Mouse (Mus musculus) yolk sac, embryonic 10.5 days (tissue): ENCODE data around the gene Tmem95.
"Not testable (repeated sequence)": the region's sequence is repeated elsewhere in the genome, so short reads cannot be mapped to it uniquely, and the experiment has no call there.

ENCODE experiments used
- DNase-seq: peaks from one replicate; pipeline ENCODE4 v3.0.0-alpha.2; 2017; ENCODE audit warnings: low spot score

Gene Tmem95

GRCm38 (mm10) chr11:69877878-69878277, at the start of gene Tmem95:
Gene Tmem95, minus strand, starts transcription at chr11:69878018.
- DNase-seq = no peak

DNA sequence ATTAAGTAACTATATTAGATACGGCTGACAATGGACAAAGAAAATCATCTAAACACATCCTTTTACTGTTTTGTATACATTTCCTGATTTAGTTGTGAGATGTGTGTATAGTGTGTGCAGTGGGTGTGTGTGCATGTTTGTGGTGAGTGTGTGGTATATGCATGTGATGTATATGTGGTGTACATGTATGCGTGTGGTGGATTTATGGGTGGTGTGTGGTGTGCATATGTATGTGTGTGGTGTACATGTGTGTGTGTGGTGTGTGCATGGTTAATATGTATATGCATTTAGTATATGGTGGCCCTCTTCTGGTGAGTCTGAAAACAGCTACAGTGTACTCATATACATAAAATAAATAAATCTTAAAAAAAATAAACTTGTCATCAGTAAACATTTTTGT, 49.7 kb upstream of the Tmem95 start:
- no peak for DNase-seq

DNA sequence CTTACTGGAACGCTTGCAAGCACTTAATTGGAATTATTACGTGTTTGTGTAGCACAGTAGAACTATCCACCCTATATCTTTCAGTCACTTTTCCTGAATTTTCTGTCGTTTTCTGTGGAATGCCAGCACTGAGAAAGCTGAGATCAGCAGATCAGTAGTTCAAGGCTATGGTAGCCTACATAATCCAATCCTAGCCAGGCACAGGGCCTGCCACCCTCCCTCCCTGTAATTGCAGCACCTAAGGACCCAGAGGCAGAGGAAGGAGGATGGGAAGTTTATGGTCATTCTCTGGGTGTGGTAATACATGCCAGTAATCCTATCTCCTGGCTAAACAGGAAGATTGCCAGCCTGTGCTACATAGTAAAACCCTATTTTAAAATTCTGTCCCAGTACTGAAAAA, 45.0 kb upstream of the Tmem95 start:
- DNase-seq = no peak

DNA sequence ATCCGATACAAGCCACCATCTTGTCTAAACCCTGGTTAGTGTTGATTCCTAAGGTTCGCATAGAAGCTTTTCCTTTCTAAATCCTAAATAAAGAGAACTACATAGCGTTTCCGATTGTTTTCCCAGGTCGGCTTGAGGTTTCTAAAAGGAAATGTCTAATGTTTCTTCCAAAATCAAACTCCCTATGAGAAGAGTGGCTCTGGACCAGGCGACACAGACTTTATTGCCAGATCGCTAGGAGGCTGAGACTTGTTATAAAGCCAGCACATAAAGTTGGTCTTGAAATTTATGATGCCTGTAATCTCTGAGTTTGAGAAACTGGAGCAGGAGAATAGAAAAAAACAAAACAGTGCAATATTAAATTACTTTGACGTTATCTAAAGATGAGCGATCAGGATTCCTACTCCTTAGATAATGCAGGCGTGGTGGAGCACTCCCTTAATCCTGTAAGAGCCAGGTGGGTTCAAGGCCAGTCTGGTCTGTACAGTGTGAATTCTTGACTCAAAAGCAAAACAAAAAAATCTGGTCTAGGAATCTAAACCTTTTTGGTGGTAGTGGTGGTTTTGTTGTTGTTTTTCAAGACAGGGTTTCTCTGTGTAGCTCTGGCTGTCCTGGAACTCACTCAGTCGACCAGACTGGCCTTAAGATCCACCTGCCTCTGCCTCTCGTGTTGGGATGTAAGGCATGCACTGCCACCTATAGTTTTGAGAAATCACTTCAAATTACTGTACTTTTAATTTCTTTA, 44.4 kb upstream of the Tmem95 start:
- no peak for DNase-seq

DNA sequence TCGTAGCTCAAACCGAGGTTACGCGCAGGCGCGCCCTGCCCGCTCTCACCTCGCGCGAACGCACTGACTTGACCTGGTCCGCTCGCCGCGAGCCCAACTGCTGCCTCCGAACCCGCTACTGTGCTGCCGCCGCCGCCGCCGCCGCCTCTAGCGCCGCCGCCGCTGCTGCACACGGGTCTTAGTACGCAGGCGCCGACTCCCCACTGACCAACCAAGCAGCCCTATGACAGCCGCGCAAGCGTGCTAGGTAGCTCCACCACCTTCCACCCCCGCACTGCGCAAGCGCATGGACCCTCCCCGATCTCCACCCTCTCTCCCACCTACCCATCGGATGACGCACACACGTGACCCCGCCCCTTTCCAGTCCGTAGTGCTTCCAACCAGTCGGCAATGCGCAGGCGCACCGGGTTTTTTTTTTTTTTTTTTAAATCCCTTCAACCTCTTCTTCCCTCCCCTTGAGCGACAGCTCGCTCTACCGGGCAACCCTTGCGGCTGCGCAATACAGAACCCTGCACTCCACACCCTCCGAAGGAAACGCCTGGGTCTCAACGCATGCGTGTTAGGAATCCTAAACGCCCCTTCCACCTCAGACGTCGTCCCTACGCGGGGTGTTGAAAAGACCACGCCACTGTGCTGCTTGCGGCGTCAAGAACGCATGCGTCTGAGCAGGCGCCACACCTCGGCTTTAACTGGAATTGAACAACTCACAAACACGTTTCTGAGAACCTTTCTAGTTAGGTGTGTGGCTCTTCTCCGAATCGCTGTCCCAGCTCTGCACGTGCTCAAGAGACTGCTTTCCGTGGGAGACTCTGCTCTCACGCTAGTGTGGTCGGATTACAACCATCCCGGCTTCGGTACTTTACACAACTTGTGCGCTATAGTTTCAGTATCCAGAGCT, 43.5 kb upstream of the Tmem95 start, which contains the start of gene Eif5a:
Eif5a (minus strand) TSS at position 845 of the 898 bp plus-strand sequence.
- peak; percentile 100 for DNase-seq

GRCm38 (mm10) chr11:69920266-69921031, 42.6 kb upstream of the Tmem95 start:
- DNase-seq = peak; percentile 79

- peak; percentile 84 for DNase-seq
Measured at GRCm38 (mm10) chr11:69919661-69920265, 41.9 kb upstream of the Tmem95 start.

DNA sequence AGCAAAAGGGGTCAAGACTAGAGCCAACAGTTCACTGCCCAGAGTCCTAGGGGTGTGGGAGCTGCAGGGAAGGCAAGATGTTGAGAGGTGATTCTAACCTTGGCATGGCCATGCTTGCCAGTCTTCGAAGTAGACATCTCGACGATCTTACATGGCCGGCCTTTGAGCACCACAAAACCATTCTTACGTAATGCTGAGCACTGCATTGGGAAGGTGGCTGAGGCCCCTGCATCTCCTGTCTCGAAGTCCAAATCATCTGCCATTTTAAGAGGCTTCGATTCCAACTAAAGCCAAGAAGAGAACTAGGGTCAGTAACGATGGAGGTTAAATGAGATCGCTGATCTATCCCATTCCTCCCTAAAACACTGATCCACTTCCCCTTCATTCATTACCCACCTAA, 41.2 kb upstream of the Tmem95 start:
- no peak for DNase-seq

GRCm38 (mm10) chr11:69918118-69918517, 40.3 kb upstream of the Tmem95 start:
- no peak for DNase-seq

- DNase-seq = no peak
Measured at GRCm38 (mm10) chr11:69917379-69917948, 39.6 kb upstream of the Tmem95 start.

DNA sequence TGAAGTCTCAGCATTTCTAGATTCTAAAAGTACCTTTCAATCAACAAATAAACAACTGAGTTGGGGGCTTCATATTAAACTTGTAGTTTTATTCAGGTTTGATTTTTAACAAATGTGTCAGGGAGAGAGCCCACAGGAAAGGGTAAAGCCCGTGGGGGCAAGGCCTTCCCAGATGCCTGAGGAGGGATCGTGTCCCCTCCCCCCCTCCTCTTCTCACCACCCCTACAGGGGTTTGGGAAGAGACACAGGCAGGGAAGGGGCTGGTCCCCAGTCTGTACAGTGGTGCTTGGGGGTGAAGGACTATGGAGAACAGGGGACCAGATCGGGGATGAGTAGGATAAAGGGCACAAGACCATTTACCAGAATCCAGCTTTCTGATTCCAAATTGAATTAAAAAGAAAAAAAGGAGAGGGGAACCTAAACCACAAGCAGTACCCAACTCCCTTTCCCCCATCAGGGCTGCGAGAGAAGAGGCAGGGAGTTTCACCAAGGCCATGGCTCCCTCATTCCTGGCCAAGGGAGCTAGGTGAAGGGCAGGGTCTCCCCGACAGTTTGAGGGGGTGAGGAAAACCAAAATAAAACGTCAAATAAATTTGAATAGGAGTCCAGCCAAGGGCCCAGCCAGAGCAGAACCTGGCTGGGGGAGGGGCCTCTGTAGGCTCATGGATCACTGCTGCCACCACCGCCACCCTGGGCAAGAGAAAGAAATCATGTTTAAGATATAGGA, 39.0 kb upstream of the Tmem95 start:
- DNase-seq = not testable (repeated sequence)

DNA sequence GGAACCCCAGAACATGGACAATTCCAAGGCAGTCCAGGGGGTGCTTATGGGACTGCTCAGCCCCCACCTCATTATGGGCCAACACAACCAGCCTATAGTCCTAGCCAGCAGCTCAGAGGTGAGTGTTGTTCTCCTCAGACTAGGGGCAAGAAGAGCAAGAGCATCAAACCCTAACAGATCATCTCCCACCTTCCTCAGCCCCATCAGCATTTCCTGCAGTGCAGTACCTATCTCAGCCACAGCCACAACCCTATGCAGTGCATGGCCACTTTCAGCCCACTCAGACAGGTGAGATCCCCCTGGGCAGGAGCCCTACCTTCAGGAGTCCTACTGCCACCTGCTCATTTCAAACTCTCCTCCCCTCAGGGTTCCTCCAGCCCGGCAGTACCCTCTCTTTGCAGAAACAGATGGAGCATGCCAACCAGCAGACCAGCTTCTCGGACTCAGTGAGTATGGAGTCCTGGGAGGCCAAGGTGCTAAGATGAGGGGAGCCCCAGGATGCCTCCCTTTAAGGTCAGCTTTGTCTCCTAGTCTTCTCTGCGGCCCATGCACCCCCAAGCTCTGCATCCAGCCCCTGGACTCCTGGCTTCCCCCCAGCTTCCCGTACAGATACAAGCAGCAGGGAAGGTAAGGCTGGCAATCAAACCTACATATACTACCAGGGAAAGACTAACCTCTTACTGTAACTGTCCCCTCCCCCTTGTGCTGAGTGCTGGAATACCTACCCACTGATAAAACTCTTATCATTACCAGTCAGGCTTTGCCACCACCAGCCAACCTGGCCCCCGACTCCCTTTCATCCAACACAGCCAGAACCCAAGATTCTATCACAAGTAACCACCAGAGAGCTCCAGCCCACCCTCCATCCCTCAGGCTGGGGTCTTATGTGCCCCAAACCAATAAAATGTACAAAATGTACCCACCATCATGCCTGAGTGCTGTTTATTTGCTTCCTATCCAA, 38.1 kb upstream of the Tmem95 start:
- DNase-seq = no peak

DNA sequence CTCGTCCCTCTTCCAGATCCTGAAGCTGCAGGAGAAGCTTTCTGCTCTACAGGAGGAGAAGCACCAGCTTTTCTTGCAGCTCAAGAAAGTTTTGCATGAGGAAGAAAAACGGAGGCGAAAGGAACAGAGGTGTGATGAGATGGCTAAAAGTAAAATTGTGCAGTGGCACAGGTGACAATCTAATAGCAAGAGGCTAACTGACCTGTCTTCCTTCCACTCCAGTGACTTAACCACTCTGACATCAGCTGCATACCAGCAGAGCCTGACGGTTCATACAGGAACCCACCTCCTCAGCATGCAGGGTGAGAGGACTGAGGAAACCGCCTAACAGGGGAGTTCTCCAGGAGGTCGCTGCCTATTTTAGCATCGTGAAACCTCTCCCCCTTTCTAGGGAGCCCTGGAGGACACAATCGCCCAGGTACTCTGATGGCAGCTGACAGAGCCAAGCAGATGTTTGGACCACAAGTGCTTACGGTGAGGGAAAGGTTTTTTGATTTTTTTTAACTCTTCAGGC, 37.2 kb upstream of the Tmem95 start:
- no peak for DNase-seq

DNA sequence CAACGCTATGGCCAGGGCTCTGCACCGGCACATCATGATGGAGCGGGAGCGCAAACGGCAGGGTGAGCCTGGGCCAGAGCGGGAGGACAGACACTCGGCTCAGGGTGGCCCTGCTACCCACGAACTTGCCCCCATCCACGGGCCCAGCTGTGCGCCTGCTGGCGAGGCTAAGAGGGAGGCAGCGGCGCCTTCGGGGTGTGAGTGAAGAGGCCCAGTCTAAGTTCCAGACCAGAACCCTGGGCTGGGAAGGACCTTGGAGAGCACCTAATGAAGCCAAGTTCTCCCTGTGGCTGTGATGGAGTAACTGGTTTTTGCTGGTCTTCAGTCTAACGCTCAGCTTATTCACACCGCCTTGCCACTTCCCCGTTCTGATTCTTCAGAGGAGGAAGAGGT, 36.5 kb upstream of the Tmem95 start:
- DNase-seq = peak; percentile 53

- DNase-seq = peak; percentile 93
Measured at GRCm38 (mm10) chr11:69913554-69914371, 35.9 kb upstream of the Tmem95 start, which contains the start of gene Gps2. Gene Gps2, plus strand, starts transcription at chr11:69913888.

DNA sequence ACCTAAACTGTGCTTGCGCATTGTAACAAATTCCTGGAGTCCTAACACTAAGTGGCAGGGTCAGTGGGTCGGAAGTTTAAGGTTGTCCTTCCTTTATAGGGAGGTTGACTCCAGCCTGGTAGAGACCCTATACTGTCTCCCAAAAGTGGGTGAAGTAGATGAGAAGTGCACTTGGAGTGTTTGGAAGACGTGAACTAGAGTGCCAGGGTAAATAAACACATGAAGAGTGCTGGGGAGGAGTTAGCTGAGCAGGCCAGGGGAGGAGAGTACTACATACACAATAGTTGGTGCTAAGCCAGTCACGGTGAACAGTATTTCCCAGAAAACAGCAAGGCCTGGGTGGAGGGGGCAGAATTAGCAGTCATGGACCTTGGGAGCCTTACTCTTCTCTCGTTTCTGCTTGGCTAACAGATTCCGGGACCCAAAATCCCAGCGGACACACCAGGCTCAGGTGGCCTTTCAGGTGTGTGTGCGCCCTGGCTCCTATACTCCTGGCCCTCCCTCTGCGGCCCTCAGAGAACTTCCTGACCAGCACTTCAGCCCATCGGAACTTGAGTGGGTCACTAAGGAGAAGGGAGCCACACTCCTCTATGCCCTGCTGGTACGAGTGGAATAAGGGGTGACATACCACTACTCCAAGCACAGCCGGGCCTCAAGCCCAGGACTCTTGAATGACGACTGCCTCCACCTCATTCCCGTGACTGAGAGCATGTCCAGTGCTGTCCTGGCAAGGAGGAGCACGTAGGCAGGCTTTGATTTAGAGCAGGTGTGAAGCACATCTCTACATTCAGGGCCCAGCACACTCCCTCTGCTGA, 35.1 kb upstream of the Tmem95 start:
- DNase-seq = no peak

- DNase-seq = no peak
Measured at GRCm38 (mm10) chr11:69911701-69912100, 33.9 kb upstream of the Tmem95 start.
